Mouse (Mus musculus) right cerebral cortex, postnatal 25 days (tissue): ENCODE data around the gene Gm17387.
A peak's percentile ranks its signal among the peaks of the same experiment; 100 is the strongest.

ENCODE experiments used
- DNase-seq: peaks from one replicate; pipeline ENCODE4 v3.0.0; 2022

Gene Gm17387

GRCm38 (mm10) chr7:141028831-141029230 is at the start of gene Gm17387:
Gene Gm17387, plus strand, starts transcription at chr7:141029131.
- no peak for DNase-seq

- no peak for DNase-seq
Observed at GRCm38 (mm10) chr7:140981704-140982103, 47.2 kb upstream of the Gm17387 start.

GRCm38 (mm10) chr7:140982971-140983370 is 46.0 kb upstream of the Gm17387 start:
- DNase-seq, result no peak

GRCm38 (mm10) chr7:140987182-140988138 is 41.5 kb upstream of the Gm17387 start:
- peak; percentile 49 for DNase-seq

GRCm38 (mm10) chr7:140989022-140989421 is 39.9 kb upstream of the Gm17387 start:
- no peak for DNase-seq

DNA sequence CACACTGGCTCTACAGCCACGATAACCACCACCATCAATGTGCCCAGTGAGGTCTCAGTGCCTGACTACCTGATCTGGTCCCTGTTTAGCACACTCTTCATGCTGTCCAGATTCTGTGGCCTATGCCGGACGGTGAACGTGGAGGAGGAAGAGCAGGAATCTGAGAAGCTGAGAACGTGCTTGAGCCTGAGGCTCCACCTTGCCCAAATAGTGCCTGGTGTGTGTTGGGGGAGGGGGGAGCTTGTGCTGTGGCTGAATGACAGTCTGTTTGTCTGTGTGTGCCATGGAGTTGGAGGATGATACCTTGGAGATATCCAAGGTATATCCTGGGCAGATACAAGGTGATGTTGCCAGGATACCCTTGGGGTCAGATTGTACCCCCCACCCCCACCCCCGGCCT is 38.7 kb upstream of the Gm17387 start:
- DNase-seq, result no peak

GRCm38 (mm10) chr7:140990622-140991021 is 38.3 kb upstream of the Gm17387 start:
- DNase-seq, result no peak

- no peak for DNase-seq
Observed at GRCm38 (mm10) chr7:140991117-140991689, 37.7 kb upstream of the Gm17387 start.

DNA sequence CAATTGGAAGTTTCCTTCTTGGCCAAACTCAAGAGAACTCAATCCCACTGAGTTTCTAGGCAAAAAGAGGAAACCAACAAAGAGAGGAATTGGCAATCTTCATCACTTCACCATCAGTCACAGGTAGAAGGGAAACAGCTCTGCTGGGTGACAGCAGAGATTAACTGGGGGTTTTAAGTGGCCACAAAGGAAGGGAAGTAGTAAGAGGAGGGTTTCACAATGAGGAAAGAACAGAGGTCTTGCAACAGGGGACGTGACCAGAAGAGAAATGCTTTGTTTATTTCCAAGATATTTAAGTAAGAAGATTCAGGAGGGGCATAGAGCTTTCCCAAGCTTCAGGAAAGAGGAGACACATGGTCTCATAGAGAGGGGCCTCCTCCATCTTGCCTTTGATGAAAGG is 31.1 kb upstream of the Gm17387 start:
- no peak for DNase-seq

DNA sequence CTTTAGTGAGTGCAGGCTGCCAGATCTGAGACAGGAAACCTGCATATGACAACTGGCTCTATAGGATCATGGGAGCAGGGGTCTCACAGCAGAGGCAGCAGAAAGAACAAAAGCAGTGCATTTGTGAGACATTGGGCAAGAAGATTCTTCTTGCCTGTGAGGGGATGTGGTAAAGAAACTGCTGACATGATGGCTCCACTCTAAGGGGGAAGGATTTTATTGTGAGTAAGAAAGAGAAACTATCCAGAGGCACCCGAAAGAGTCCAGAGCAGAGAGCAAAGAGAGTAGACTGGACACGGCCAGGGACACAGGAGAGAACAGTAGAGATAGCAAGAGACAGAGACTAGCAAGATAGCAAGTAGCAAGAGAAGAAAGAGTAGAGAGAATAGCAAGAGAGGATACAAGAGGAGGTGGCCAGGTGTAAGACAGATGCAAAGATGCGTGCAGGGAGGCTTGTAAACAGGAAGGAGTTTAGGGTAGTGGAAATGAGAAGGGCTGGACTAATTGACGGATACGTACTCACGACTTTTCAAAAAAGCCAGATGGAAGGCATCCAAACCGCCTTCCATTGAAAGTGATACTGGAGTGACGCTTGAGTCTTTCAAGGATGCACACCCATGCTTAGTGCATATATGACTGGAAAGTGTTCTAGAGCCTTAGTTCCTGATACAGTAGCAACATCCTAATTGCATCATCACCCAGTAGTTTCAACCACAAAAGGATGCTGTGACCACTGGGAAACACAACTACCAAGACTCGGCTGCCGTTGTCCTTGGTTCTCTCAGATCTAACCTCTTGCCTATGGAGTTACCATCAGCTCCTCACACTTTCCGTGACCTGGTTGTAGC is 29.9 kb upstream of the Gm17387 start:
- DNase-seq, result no peak

DNA sequence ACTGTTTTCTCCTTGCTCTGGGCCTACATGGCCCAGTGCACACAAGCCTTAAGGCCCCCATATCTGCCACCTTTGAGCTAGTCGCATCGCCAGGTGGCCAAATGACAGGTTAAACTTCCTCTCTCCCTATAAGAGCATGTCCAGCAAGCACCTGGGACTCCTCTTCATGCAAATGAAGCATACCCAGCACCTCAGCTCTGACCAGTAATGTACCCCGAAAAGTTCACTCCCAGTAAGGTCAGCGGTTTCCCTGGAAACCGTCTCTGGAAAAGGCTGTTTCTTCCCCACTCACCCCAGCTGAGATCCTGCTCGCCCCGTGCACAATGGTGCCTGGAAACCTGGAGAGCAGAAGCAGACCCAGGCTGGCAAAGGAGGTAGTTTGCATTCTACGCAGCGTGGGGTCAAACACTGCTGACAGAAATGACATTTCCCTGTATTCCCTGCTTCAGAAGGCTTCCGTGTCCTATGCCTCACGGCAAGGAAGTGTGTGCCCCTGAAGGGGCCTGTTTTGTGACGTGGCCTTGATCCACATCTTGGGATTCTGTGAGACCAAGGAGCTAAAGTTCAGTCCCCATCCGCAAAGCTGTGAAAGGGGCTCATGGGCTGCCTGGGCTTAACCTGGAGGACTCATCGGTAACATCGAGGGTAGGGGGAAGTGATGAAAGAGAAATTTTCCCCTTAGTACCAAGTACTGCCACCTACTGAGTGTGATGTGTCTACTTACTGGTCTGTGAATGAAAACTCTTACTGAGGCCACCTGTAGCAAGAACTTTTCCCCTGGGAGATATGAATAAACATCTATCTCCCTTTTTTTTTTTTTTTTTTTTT is 27.8 kb upstream of the Gm17387 start:
- DNase-seq, result no peak

GRCm38 (mm10) chr7:141003248-141004010 is 25.5 kb upstream of the Gm17387 start:
- no peak for DNase-seq

DNA sequence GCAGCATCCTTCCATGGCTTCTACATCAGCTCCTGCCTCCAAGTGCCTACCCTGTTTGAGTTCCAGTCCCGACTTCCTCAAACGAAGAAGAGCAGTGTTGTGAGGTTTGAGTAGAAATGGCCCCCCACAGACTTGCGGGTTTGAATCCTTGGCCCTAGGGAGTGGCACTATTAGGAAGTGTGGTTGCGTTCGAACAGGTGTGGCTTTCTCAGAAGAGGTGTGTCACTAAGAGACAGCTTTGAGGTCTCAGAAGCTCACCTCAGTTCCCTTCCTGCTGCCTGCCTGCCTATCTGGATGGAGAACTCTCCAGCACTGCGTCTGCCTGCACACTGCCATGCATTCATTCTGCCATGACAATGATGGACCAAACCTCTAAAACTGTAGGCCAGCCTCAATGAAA is 22.5 kb upstream of the Gm17387 start:
- no peak for DNase-seq

DNA sequence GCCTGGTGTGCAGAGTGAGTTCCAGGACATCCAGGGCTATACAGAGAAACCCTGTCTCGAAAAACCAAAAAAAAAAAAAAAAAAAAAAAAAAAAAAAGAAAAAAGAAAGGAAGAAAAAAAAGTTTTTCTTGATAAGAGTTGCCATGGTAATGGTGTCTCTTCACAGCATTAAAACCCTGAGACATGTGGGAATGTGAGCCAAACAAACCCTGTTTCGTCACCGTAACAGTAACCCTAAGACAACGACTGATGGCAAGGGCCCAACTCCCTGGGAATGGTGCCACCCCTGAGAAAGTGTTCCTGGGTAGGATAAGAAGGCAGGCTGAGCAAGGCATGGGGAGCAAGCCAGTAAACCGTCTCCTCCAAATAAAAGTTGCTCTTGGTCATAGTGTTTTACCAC is 22.0 kb upstream of the Gm17387 start:
- DNase-seq, result no peak

GRCm38 (mm10) chr7:141008312-141008761 is 20.6 kb upstream of the Gm17387 start:
- no peak for DNase-seq

DNA sequence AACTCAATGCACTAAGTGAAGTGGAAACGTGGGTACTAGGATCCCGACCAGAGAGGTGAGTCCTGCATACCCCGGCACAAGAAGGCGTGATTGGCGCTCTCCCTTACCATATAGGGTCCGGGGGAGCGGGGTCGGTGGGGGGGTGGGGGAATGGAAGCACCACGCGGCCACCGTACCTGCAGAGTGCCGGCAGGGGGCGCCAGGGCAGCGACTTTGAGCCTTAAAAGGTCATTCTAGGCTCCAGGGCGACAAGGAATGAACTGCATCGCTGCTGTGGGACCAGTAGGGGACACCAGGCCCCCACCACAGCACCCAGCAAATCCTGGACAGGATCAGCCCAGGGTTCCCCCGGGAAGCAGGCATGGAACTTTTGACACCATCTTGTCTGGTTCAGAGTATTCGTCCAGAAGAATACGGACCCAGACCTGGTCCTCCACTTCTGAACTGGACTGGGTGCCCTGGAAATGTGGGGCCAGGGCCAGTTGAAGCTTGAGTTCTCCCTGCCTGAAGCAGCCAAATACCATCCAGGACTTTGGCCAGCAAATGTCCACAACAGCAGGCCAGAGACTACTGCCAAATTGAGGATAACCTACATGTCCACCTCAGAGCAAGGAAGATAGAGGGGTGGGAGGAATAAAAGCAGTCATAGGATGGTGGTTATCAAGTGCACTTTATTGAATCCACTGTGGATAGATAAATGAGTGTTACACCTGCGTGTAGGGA is 19.8 kb upstream of the Gm17387 start:
- peak; percentile 41 for DNase-seq

DNA sequence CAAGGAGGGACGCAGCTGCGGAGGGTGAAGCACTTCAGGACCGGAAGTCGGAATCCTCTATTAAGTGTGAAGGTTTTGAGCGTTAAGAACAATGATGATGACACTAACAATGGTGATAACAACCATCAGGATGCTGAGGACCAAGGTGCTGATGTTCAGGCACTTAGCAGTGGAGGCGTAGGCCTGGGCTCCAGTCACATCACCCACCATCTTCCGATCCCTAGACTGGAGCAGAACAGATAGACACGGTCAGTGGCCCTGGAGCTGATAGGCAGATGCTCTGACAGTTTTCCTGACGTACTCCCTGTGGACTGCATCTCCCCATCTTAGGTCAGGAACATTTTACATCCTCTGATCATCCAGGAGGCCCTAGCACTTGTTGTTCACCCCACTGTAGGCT is 19.3 kb upstream of the Gm17387 start:
- DNase-seq, result no peak

- DNase-seq, result no peak
Observed at GRCm38 (mm10) chr7:141010593-141010992, 18.3 kb upstream of the Gm17387 start, which contains the start of gene Ifitm3. Gene Ifitm3, minus strand, starts transcription at chr7:141010770.

GRCm38 (mm10) chr7:141011238-141011770 is 17.6 kb upstream of the Gm17387 start:
- no peak for DNase-seq
